Mouse (Mus musculus): ENCODE measurements around the gene Siglech.

GRCm38 (mm10) chr7:55737125-55737912 lies 30.7 kb upstream of the Siglech start:
- TF ChIP-seq CTCF (IDR thresholded peaks at IDR 0.05; ENCODE audit: borderline replicate concordance, extremely low read depth, insufficient read depth, insufficient read length): peak; percentile 68; the same call in 1 of the 2 replicates
- TF ChIP-seq POLR2A (IDR thresholded peaks at IDR 0.05; ENCODE audit: borderline replicate concordance, extremely low read depth, insufficient read depth, insufficient read length, poor library complexity, severe bottlenecking): no peak

Data from brain, embryonic 14.5 days (tissue).